Mouse (Mus musculus): Measurements from ENCODE around the gene Ndufa6.

DNA sequence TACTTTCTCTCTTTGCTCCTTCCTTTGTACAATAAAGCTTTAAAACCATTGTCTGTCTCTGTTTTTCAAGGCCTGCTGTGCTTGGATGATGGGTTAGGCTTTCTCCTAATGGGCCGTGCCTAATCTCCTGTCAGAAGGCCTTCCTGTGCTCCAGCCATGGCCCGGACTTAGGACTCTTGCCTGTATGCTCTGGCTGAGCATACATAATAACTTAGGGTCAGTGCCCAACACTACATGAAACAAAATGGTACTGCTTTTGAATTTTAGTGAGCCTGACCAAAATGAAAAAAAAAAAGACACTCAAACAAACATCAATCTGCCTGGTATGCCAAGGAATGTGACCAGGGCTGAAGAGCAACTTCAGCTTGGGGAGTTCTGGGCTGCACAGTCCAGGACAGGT lies 47.4 kb upstream of the Ndufa6 start:
- no peak for TF ChIP-seq CTCF (IDR thresholded peaks at IDR 0.05; ENCODE audit: extremely low read depth, insufficient read depth, low read length)
- TF ChIP-seq POLR2A (IDR thresholded peaks at IDR 0.05; ENCODE audit: extremely low read depth, insufficient read depth, low read length), result no peak

All from cortical plate, adult 2 months (tissue).